Mouse (Mus musculus) bone marrow, adult 2 months (tissue): Measurements from ENCODE around the gene Fgfr2.

Experiments used
- CTCF ChIP-seq: fragments of 200-500 bp; IDR thresholded peaks from 2 replicates; pipeline ENCODE4 v1.5.1; 2011; ENCODE audit warnings: low read length, control low read depth; ENCODE audit not compliant: control insufficient read depth, insufficient read depth
- POLR2A ChIP-seq: fragments of 200-500 bp; IDR thresholded peaks from 2 replicates; pipeline ENCODE4 v1.6.1; 2011; ENCODE audit warnings: low read depth, mild to moderate bottlenecking, control low read depth, low read length, borderline replicate concordance; ENCODE audit not compliant: control insufficient read depth

DNA sequence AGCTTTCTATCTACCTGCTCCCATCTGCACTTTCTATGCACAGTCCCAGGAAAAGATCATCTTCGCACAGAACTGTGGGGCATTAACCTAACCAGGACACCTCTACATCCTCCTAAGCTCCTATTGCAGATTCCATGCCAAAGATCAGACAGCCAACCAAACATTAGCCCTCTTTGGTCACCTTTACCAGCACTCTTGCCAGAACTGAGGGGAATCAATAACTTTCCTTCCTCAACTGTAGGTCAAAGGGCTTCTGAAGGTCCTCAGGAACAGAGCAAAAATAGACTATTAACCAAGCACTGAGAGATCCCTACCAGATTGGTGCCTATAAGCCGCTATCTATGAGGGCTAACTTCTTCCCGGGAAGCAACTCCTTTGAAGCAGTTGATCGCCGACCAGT lies 2911.7 kb downstream of the Fgfr2 start:
- no peak for TF ChIP-seq POLR2A
- no peak for TF ChIP-seq CTCF
